Mouse (Mus musculus) small intestine, adult 10 weeks (tissue): Measurements from ENCODE around the gene Olfr958. TPM values are rescaled to one million over a fixed set of nuclear protein-coding genes. Genes with fewer than 3 reads are reported as not detected.

Source experiments
- polyA plus RNA-seq: library from polyadenylated mRNA; stranded (reverse); fragments of 350-450 nt; fragmentation: Illumina TruSeq; extraction: RNeasy Lipid Tissue Mini Kit (QIAGEN cat#74804); gene quantifications from one replicate; pipeline ENCODE4 v1.2.3, GENCODE M21; 2014; ENCODE audit warnings: low replicate concordance

Olfr958 gene
- polyA plus RNA-seq, result not detected

GRCm38 (mm10) chr9:39553946-39554345 is at the start of gene Olfr958:
TSS of gene Olfr958 (minus strand) at chr9:39554054.

GRCm38 (mm10) chr9:39575469-39575868 is 21.6 kb upstream of the Olfr958 start, which contains the start of gene Olfr959:
TSS of gene Olfr959 (minus strand) at chr9:39575569.

GRCm38 (mm10) chr9:39515531-39515930 is 38.3 kb downstream of the Olfr958 start, which contains the start of gene Olfr957:
TSS of gene Olfr957 (minus strand) at chr9:39515809.

Other genes starting within 250 kb of the Olfr958 start
- not detected for gene Olfr948, start 228.0 kb downstream of the Olfr958 start, polyA plus RNA-seq
- not detected for gene Olfr951, start 166.6 kb downstream of the Olfr958 start, polyA plus RNA-seq
- gene Olfr952, start 126.9 kb downstream of the Olfr958 start, polyA plus RNA-seq, result not detected
- not detected for gene Olfr954, start 97.4 kb downstream of the Olfr958 start, polyA plus RNA-seq
- gene Olfr955, start 82.1 kb downstream of the Olfr958 start, polyA plus RNA-seq, result not detected
- gene Olfr44, start 60.1 kb downstream of the Olfr958 start, polyA plus RNA-seq, result not detected
- gene Olfr957, start 38.2 kb downstream of the Olfr958 start, polyA plus RNA-seq, result not detected
- gene Olfr959, start 21.5 kb upstream of the Olfr958 start, polyA plus RNA-seq, result not detected
- 1.5 TPM for gene AW551984, start 50.3 kb upstream of the Olfr958 start, polyA plus RNA-seq
- gene Olfr148, start 56.6 kb upstream of the Olfr958 start, polyA plus RNA-seq, result not detected
- gene Olfr960, start 67.3 kb upstream of the Olfr958 start, polyA plus RNA-seq, result not detected
- not detected for gene Olfr961, start 91.0 kb upstream of the Olfr958 start, polyA plus RNA-seq
- gene Olfr963, start 113.2 kb upstream of the Olfr958 start, polyA plus RNA-seq, result not detected
- not detected for gene Olfr149, start 153.1 kb upstream of the Olfr958 start, polyA plus RNA-seq
- not detected for gene Olfr965, start 157.3 kb upstream of the Olfr958 start, polyA plus RNA-seq
- gene Olfr150, start 176.9 kb upstream of the Olfr958 start, polyA plus RNA-seq, result not detected
- not detected for gene Olfr967, start 192.2 kb upstream of the Olfr958 start, polyA plus RNA-seq
- gene Olfr968, start 229.2 kb upstream of the Olfr958 start, polyA plus RNA-seq, result not detected
- not detected for gene Olfr969, start 236.9 kb upstream of the Olfr958 start, polyA plus RNA-seq